Mouse (Mus musculus) G1E (cell line): ENCODE measurements around the gene Cnot2.

Experiments
- CTCF ChIP-seq: IDR thresholded peaks from 2 replicates; pipeline ENCODE4 v1.5.1; 2012; ENCODE audit warnings: low read depth, low read length, inconsistent platforms, mixed read lengths
- GATA2 ChIP-seq: IDR thresholded peaks from 2 replicates; pipeline ENCODE4 v1.6.1; 2012; ENCODE audit warnings: low read depth, low read length, inconsistent platforms, borderline replicate concordance

DNA sequence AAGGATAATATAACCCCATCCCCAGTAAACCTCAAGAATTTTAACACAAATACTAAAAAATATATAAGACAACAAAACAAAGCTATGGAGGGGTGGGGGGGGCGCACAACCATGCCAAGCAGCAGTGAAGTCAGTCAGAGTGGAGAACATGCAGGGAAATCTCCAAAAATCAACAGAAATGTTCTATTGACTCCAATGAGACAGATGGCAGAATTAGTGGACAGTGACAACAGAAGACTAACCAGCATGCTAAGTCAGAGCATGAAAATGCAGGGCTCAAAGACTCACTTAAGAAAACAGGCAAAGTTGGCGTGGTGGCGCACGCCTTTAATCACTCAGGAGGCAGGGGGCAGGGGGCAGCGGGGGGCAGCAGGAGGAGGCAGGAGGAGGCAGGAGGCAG is 40.6 kb downstream of the Cnot2 start:
- TF ChIP-seq CTCF (no peak), GATA2 (no peak)
